Comparison of ENCODE assay signal across 22 mouse cellular contexts in genomic region chr10:68691116-68691515, GRCm38 (mm10).
"Had no signal": no experiment of that assay in that cellular context is flagged by ENCODE, and none has a peak within 500 bp of the region (broad histone marks: within the 10 kb centered on the region; RNA-seq: fewer than 3 reads in every experiment).

No protein-coding gene starts in this region.

- H3K27me3 ChIP-seq: limb, embryonic 12.5 days; limb, embryonic 15.5 days; lung, embryonic 15.5 days; neural tube, embryonic 12.5 days; neural tube, embryonic 15.5 days had no signal

- ATAC-seq: liver, postnatal 0 days had no signal

- H3K9me3 ChIP-seq: limb, embryonic 12.5 days; limb, embryonic 15.5 days; lung, embryonic 15.5 days; neural tube, embryonic 12.5 days; neural tube, embryonic 15.5 days had no signal

- H3K4me1 ChIP-seq: limb, embryonic 12.5 days; limb, embryonic 15.5 days; lung, embryonic 15.5 days; neural tube, embryonic 12.5 days; neural tube, embryonic 15.5 days had no signal

- H3K4me2 ChIP-seq: limb, embryonic 12.5 days; limb, embryonic 15.5 days; liver, embryonic 11.5 days; lung, embryonic 15.5 days; midbrain, embryonic 11.5 days; neural tube, embryonic 12.5 days; neural tube, embryonic 15.5 days had no signal

- H3K36me3 ChIP-seq: limb, embryonic 12.5 days; limb, embryonic 15.5 days; lung, embryonic 15.5 days; neural tube, embryonic 12.5 days; neural tube, embryonic 15.5 days had no signal

- H3K9ac ChIP-seq: limb, embryonic 12.5 days; limb, embryonic 15.5 days; liver, embryonic 14.5 days; liver, postnatal 0 days; lung, embryonic 15.5 days; neural tube, embryonic 12.5 days; neural tube, embryonic 15.5 days had no signal

- DNase-seq: kidney, adult 2 months; kidney, postnatal 25 days; layer of hippocampus, adult 9-11 months; liver, postnatal 0 days; lung, postnatal 14 days; lung, postnatal 4 days; midbrain, embryonic 14.5 days; right cerebral cortex, adult 18-20 months; right cerebral cortex, postnatal 14 days; right cerebral cortex, postnatal 4 days; thymus, adult 2 months; thymus, postnatal 25 days had no signal

- H3K27ac ChIP-seq: kidney, postnatal 0 days; layer of hippocampus, adult 2 months; limb, embryonic 12.5 days; limb, embryonic 15.5 days; liver, embryonic 14.5 days; lung, embryonic 15.5 days; neural tube, embryonic 12.5 days; neural tube, embryonic 15.5 days had no signal

- H3K4me3 ChIP-seq: layer of hippocampus, adult 2 months; limb, embryonic 12.5 days; limb, embryonic 15.5 days; lung, embryonic 15.5 days; neural tube, embryonic 12.5 days; neural tube, embryonic 15.5 days had no signal
